Mouse (Mus musculus) thymus, adult 2 months (tissue): ENCODE data around the gene Myrf.

ENCODE experiments used
- CTCF ChIP-seq: fragments of 200-500 bp; IDR thresholded peaks from 2 replicates; pipeline ENCODE4 v1.5.1; 2012; ENCODE audit warnings: mild to moderate bottlenecking, control low read depth, low read length, moderate library complexity, borderline replicate concordance; ENCODE audit not compliant: control insufficient read depth, poor library complexity, insufficient read depth; ENCODE audit errors: extremely low read depth
- POLR2A ChIP-seq: fragments of 200-500 bp; IDR thresholded peaks from 2 replicates; pipeline ENCODE4 v1.6.1; 2012; ENCODE audit warnings: mild to moderate bottlenecking, low read length, control low read depth, moderate library complexity; ENCODE audit not compliant: control insufficient read depth, poor library complexity, insufficient read depth; ENCODE audit errors: extremely low read depth

DNA sequence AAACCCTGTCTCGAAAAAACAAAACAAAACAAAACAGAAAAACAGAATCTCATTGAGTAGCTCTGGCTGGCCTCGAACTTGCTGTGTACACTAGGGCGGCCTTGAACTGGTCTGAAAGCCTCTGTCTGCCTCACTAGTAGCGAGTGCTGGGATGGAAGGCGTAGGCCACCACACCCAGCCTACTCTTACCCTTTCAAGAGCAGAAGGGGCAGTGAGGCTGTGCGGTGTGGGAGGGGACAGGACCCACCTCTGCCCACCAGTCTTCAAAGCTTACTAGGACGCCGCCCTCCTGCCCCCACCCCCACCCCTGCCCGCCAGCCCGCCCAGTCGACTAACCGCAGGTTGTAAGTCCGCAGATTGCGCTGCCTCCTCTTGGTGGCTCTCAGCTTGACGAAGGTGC lies 28.3 kb upstream of the Myrf start:
- TF ChIP-seq POLR2A (no peak), CTCF (no peak)
